Mouse (Mus musculus): ENCODE results near the gene Zkscan5. TPM values are rescaled to one million over a fixed set of nuclear protein-coding genes. Genes with fewer than 3 reads are reported as not detected.
A peak's percentile ranks its signal among the peaks of the same experiment; 100 is the strongest.

The Zkscan5 gene
- 9.3 and 10.0 TPM in 2 replicates for polyA plus RNA-seq (2012; rRNA removed)

DNA sequence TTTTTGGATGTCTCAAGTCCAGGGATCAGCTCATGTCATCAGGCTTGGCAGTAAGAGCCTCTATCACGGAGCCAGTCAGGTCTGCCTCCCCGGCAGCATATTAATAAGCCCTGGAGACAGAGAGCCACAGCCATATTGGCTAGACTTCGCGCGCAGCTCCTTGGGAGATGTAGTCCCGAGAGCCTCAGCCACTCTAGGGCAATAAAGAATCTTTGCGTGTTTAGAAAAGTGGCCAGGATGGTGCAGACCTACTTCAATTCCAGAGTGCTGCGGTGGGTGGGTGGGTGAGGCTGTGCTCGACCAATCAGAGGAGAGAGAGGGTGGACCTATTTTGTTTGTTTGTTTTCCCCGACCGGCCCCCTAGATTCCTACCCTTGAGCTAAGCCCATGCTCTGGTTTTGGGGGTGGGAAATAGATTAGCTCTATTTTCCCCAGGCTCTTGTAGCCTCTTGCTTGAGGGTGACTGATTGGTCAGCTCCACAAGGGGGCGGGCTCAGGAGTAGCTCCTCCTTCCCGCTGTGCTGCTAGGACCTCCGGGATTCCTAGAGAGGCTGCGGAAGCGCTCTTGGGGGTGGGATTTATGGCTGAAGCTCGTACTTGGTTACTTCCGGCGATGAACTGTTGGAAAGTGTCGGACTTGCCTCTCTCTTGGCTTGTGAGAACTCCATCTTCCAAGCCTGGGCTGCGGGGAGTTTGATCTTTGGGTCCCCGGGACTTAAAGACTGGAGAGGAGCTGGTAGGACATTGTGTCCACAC is at the start of gene Zkscan5:
Gene Zkscan5, plus strand, starts transcription at position 627 of the 756 bp plus-strand sequence.
- Histone ChIP-seq H3K27ac (ENCODE audit: insufficient read depth, low read length) (peak within 1 kb of the TSS; percentile 61), H3K4me1 (ENCODE audit: control insufficient read depth, insufficient read depth, low read length) (peaks cover 3% of the 10 kb centered on the region; the same call in 1 of the 2 replicates), H3K4me3 (ENCODE audit: insufficient read depth, low read length) (peak within 1 kb of the TSS; percentile 64)
- peak; percentile 92 for TF ChIP-seq POLR2A (IDR thresholded peaks at IDR 0.05; ENCODE audit: extremely low read depth, insufficient read depth, low read length)
- no peak for TF ChIP-seq CTCF (IDR thresholded peaks at IDR 0.05; ENCODE audit: extremely low read depth, insufficient read depth, low read length)

DNA sequence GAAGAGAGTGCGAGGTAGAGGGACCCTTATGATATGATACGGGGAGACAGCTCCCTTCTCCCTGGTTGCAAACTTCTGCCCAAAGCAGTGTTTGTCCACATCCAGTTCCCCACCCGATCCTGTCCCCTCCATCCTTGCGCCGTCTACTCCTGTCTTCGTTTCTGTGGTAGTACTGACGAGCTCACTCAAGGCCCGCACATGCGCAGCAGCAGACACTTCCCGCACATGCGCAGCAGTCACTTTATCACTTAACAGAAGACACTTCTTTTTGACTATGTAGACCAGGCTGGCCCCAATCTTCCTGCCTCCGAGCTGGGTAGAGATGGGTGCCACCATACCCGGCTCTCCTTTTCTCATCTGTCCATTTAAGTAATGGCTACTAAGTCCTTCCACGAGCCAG is 43.0 kb upstream of the Zkscan5 start:
- TF ChIP-seq POLR2A (IDR thresholded peaks at IDR 0.05; ENCODE audit: extremely low read depth, insufficient read depth, low read length) (no peak), CTCF (IDR thresholded peaks at IDR 0.05; ENCODE audit: extremely low read depth, insufficient read depth, low read length) (no peak)
- Histone ChIP-seq H3K4me1 (ENCODE audit: control insufficient read depth, insufficient read depth, low read length) (peaks cover 4% of the 10 kb centered on the region), H3K4me3 (ENCODE audit: insufficient read depth, low read length) (no peak overlapping the region), H3K27ac (ENCODE audit: insufficient read depth, low read length) (no peak overlapping the region)

GRCm38 (mm10) chr5:145164710-145165109 is 39.7 kb upstream of the Zkscan5 start:
- H3K4me3 ChIP-seq (ENCODE audit: insufficient read depth, low read length) = peak overlapping the region; percentile 16; the same call in 1 of the 2 replicates
- no peak overlapping the region for H3K27ac ChIP-seq (ENCODE audit: insufficient read depth, low read length)
- H3K4me1 ChIP-seq (ENCODE audit: control insufficient read depth, insufficient read depth, low read length) = peaks cover 6% of the 10 kb centered on the region
- TF ChIP-seq POLR2A (IDR thresholded peaks at IDR 0.05; ENCODE audit: extremely low read depth, insufficient read depth, low read length) (0 out of 2 replicates have a peak, but pooled peaks have one; percentile 45), CTCF (IDR thresholded peaks at IDR 0.05; ENCODE audit: extremely low read depth, insufficient read depth, low read length) (no peak)

DNA sequence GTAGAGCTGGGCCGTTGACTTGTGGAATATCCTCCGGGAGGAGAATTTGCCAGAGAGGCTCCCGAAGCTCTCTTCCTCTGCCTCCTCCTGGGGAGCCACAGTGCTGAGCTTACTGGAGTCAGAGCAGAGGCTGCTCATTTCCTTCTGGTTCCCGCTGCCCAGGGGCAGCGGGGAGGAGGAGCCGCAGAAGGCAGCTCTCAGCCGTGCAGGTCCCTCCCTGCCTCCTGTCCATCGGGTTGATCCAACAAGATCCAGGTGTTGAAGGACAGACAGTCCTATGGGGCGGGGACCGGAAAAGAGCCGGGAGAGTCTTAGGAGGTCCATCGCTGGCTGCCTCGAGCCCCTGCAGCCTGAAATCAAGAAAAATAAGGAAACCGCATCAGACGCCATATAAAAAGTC is 39.2 kb upstream of the Zkscan5 start:
- H3K4me3 ChIP-seq (ENCODE audit: insufficient read depth, low read length) = peak overlapping the region; percentile 16; the same call in 1 of the 2 replicates
- H3K27ac ChIP-seq (ENCODE audit: insufficient read depth, low read length) = no peak overlapping the region
- H3K4me1 ChIP-seq (ENCODE audit: control insufficient read depth, insufficient read depth, low read length) = peaks cover 6% of the 10 kb centered on the region
- TF ChIP-seq CTCF (IDR thresholded peaks at IDR 0.05; ENCODE audit: extremely low read depth, insufficient read depth, low read length) (no peak), POLR2A (IDR thresholded peaks at IDR 0.05; ENCODE audit: extremely low read depth, insufficient read depth, low read length) (no peak)

DNA sequence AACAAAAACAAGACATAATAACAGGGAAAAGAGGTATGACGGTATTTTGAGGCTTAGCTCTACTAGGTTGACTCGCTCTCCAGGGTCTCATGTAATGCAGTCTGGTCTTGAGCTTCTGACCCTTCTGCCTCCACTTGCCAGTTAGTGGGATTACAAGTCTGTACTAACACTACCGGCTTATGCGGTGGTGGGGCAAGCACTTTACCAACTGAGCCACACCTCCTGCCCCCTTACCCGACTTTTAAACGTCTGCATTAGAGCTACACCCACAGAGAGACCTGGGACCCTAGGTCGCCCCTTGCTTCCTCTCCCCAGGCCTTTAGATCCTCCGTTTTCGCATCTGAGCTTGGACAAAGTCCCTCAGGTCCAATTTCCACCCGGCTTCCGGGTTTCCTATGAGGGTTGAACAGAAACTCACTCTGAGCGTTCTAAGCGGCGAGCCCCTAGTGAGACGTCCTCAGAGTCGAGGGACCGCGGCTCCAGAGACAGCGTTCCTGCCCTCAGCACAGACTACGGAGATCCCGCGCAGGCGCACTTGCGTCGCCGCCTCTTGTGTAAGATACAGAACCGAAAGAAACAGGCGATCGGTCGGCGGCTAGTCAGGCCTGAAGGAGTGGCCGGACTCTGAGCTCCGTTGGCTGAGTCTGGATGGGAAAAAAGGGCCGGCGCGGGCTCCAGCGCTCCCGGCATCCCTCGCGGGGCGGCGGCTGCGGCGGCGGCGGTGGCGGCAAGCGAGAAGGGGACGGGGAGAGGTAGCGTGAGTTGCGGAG is 37.6 kb upstream of the Zkscan5 start, which contains the start of the genes Ptcd1 and Cpsf4:
Gene Ptcd1, minus strand, starts transcription at position 573 of the 770 bp plus-strand sequence.
Gene Cpsf4, plus strand, starts transcription at position 678 of the 770 bp plus-strand sequence.
- peak; percentile 92; the same call in 1 of the 2 replicates for TF ChIP-seq POLR2A (IDR thresholded peaks at IDR 0.05; ENCODE audit: extremely low read depth, insufficient read depth, low read length)
- no peak for TF ChIP-seq CTCF (IDR thresholded peaks at IDR 0.05; ENCODE audit: extremely low read depth, insufficient read depth, low read length)
- peaks cover 6% of the 10 kb centered on the region for H3K4me1 ChIP-seq (ENCODE audit: control insufficient read depth, insufficient read depth, low read length)
- H3K4me3 ChIP-seq (ENCODE audit: insufficient read depth, low read length) = peak within 1 kb of the TSS; percentile 73
- 0 out of 2 replicates have a peak within 1 kb of the TSS, but pooled peaks have one; percentile 13 for H3K27ac ChIP-seq (ENCODE audit: insufficient read depth, low read length)

GRCm38 (mm10) chr5:145167306-145167661 is 37.1 kb upstream of the Zkscan5 start:
- TF ChIP-seq CTCF (IDR thresholded peaks at IDR 0.05; ENCODE audit: extremely low read depth, insufficient read depth, low read length) = no peak
- Histone ChIP-seq H3K27ac (ENCODE audit: insufficient read depth, low read length) (no peak overlapping the region), H3K4me3 (ENCODE audit: insufficient read depth, low read length) (peak overlapping the region; percentile 73), H3K4me1 (ENCODE audit: control insufficient read depth, insufficient read depth, low read length) (peaks cover 6% of the 10 kb centered on the region)

DNA sequence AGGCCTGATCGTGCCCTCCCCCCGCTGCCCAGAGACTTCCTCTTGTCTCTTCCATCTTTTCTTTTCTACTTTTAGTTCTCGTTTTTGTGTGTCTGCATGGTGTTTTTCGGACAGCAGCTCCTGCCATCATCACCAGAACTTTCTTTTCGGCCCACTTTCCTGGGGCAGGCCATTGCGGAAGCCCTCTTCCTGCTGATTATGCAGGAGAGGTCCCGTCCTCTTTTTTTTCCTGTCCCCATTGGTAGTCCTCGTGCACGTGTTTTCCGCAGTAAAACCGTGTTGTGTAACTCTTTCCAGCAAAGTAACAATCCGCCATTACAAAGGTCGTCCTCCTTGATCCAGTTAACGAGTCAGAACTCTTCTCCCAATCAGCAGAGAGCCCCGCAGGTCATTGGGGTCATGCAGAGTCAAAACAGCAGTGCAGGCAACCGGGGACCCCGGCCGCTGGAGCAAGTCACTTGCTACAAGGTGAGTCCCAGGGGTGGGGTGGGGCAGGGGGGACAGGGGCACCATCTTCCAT is 25.8 kb upstream of the Zkscan5 start:
- no peaks in the 10 kb centered on the region for H3K4me1 ChIP-seq (ENCODE audit: control insufficient read depth, insufficient read depth, low read length)
- H3K27ac ChIP-seq (ENCODE audit: insufficient read depth, low read length) = no peak overlapping the region
- no peak overlapping the region for H3K4me3 ChIP-seq (ENCODE audit: insufficient read depth, low read length)
- TF ChIP-seq CTCF (IDR thresholded peaks at IDR 0.05; ENCODE audit: extremely low read depth, insufficient read depth, low read length) (no peak), POLR2A (IDR thresholded peaks at IDR 0.05; ENCODE audit: extremely low read depth, insufficient read depth, low read length) (no peak)

DNA sequence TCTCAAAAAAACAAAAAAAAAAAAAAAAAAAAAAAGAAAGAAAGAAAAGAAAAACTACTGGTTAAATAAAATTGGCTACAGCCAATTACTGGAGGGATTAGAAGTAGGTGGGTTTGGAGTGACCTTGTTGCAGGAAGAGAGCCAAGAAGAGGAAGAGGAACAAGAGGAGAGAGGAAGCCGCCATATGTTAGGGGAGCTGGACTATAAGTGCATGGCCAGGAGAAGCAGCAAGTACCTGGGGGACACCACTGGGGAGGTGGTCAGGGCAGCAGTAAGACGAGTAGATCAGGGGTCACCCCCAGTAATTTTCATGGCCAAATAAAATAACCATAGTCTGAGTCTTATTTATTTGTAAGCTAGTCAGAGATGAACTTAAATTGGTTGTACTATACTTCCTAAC is 19.1 kb upstream of the Zkscan5 start:
- Histone ChIP-seq H3K27ac (ENCODE audit: insufficient read depth, low read length) (no peak overlapping the region), H3K4me1 (ENCODE audit: control insufficient read depth, insufficient read depth, low read length) (peaks cover 3% of the 10 kb centered on the region), H3K4me3 (ENCODE audit: insufficient read depth, low read length) (no peak overlapping the region)
- TF ChIP-seq POLR2A (IDR thresholded peaks at IDR 0.05; ENCODE audit: extremely low read depth, insufficient read depth, low read length) = no peak
- no peak for TF ChIP-seq CTCF (IDR thresholded peaks at IDR 0.05; ENCODE audit: extremely low read depth, insufficient read depth, low read length)

DNA sequence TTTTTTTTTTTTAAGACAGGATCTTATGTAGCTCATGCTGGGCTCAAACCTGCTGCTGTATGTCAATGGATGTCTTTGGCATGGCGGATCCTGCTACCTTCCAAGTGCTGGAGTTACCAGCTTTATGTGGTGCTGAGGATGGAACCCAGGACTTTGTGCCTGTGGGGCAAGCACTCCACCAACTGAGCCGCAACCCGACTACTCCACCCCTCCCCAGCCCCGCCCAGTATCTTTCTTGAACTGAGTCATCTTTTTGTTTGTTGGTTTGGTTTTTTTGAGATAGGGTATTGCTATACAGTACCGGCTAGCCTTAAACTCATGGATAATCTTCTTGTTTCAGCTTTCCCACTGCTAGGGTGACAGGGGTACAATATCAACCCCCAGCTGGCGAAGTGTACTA is 14.9 kb upstream of the Zkscan5 start:
- H3K27ac ChIP-seq (ENCODE audit: insufficient read depth, low read length) = no peak overlapping the region
- TF ChIP-seq CTCF (IDR thresholded peaks at IDR 0.05; ENCODE audit: extremely low read depth, insufficient read depth, low read length) (no peak), POLR2A (IDR thresholded peaks at IDR 0.05; ENCODE audit: extremely low read depth, insufficient read depth, low read length) (no peak)
- H3K4me3 ChIP-seq (ENCODE audit: insufficient read depth, low read length) = no peak overlapping the region
- H3K4me1 ChIP-seq (ENCODE audit: control insufficient read depth, insufficient read depth, low read length) = peaks cover 4% of the 10 kb centered on the region

All from cortical plate, adult 2 months (tissue).